Mouse (Mus musculus) liver, embryonic 14.5 days (tissue): Measurements from ENCODE around the gene Ifngr1.

Experiments
- CTCF ChIP-seq: IDR thresholded peaks from 2 replicates; pipeline ENCODE4 v1.5.1; 2016; ENCODE audit warnings: antibody characterized with exemption, low read depth, control low read depth
- EP300 ChIP-seq: IDR thresholded peaks from 2 replicates; pipeline ENCODE4 v1.6.1; 2016; ENCODE audit warnings: antibody characterized with exemption, low read depth

DNA sequence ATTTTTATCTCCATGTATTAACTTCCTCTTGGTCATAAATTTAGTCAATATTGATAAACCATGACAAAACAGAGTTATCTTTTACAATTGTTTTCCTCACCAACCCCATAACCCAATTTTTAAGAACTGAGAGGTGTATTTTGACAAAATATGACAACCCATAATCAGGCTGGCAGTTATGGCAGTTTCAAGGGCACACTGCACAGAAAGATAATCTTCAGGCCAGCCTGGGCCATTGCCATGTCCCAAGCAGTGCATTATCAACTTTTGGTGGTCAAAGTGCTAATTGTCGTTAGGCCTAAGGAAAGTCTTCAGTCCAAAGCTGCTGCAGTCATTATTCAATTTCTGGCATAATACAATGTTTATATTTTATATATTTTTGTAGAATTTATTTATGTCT is 6.9 kb upstream of the Ifngr1 start:
- TF ChIP-seq EP300 (peak; percentile 82), CTCF (no peak)
